Mouse (Mus musculus) macrophage (primary cell): ENCODE data around the gene Mrgprx1. TPM values are rescaled to one million over a fixed set of nuclear protein-coding genes. Genes with fewer than 3 reads are reported as not detected.

Experiments used
- H3K27ac ChIP-seq: fragments of 350-480 bp; formaldehyde crosslinking; 2 replicates; pipeline ENCODE4 v1.9.0; 2021
- H3K36me3 ChIP-seq: fragments of 350-480 bp; formaldehyde crosslinking; 2 replicates; pipeline ENCODE4 v1.9.0; 2021; ENCODE audit errors: inconsistent target
- H3K4me3 ChIP-seq: fragments of 350-480 bp; formaldehyde crosslinking; 2 replicates; pipeline ENCODE4 v1.9.0; 2021; ENCODE audit errors: inconsistent target
- H3K79me2 ChIP-seq: fragments of 350-480 bp; formaldehyde crosslinking; 2 replicates; pipeline ENCODE4 v1.9.0; 2021; ENCODE audit errors: inconsistent target
- WGBS: methylation state at CpG from one replicate; pipeline ENCODE4 v1.1.7; 2026; ENCODE audit warnings: inconsistent platforms; ENCODE audit not compliant: missing documents; 5-methylcytosine and 5-hydroxymethylcytosine counted together
- polyA plus RNA-seq: library from polyadenylated mRNA; stranded (reverse); fragments of 250-400 nt; gene quantifications from 3 replicates; pipeline ENCODE4 v1.2.4, GENCODE M21; 2018; ENCODE audit warnings: inconsistent platforms
- total RNA-seq, 78 experiments: library from RNA; depleted of rRNA; stranded (reverse); fragments of 250-400 nt; gene quantifications; 1 replicate in 9 of 78; 2 replicates in 24 of 78; 3 replicates in 43 of 78; 4 replicates in 2 of 78; pipeline ENCODE4 v1.2.4; 2018; ENCODE audit warnings: inconsistent platforms in 56 of 78

Mrgprx1 gene
- total RNA-seq (2018; cell fraction: chromatin; rRNA removed) = not detected
- total RNA-seq (2018; cell fraction: cytosol; rRNA removed) = not detected
- total RNA-seq (2018; cell fraction: nucleus; rRNA removed) = not detected
- not detected in 3 replicates for polyA plus RNA-seq

- Histone ChIP-seq H3K36me3 (no peaks in the 10 kb centered on the region), H3K79me2 (no peaks in the 10 kb centered on the region), H3K27ac (no peak within 1 kb of the TSS), H3K4me3 (no peak within 1 kb of the TSS)
- WGBS = 89% methylated on average over 3 of the region's 3 CpGs
These were observed at the start of gene Mrgprx1 for GRCm38 (mm10) chr7:48027497-48027896. Gene Mrgprx1, minus strand, starts transcription at chr7:48027597.

- H3K79me2 ChIP-seq = no peaks in the 10 kb centered on the region
- H3K27ac ChIP-seq = no peak overlapping the region
- no peak overlapping the region for H3K4me3 ChIP-seq
- no peaks in the 10 kb centered on the region for H3K36me3 ChIP-seq
These were observed 48.1 kb upstream of the Mrgprx1 start for GRCm38 (mm10) chr7:48075521-48075920.

- no peak overlapping the region for H3K27ac ChIP-seq
- no peaks in the 10 kb centered on the region for H3K36me3 ChIP-seq
- H3K79me2 ChIP-seq = no peaks in the 10 kb centered on the region
- WGBS = 69% methylated on average over 4 of the region's 4 CpGs
- H3K4me3 ChIP-seq = no peak overlapping the region
These were observed 19.2 kb upstream of the Mrgprx1 start for GRCm38 (mm10) chr7:48046475-48047185.

GRCm38 (mm10) chr7:48044046-48044445 is 16.6 kb upstream of the Mrgprx1 start:
- Histone ChIP-seq H3K4me3 (no peak overlapping the region), H3K36me3 (no peaks in the 10 kb centered on the region), H3K27ac (no peak overlapping the region), H3K79me2 (no peaks in the 10 kb centered on the region)
- WGBS = 14% methylated on average over 1 of the region's 1 CpGs

- Histone ChIP-seq H3K36me3 (no peaks in the 10 kb centered on the region), H3K4me3 (no peak overlapping the region), H3K79me2 (no peaks in the 10 kb centered on the region), H3K27ac (no peak overlapping the region)
- 40% methylated on average over 2 of the region's 2 CpGs for WGBS
These were observed 9.5 kb downstream of the Mrgprx1 start for GRCm38 (mm10) chr7:48017874-48018273.

- H3K4me3 ChIP-seq = no peak overlapping the region
- 49% methylated on average over 3 of the region's 3 CpGs for WGBS
- no peaks in the 10 kb centered on the region for H3K79me2 ChIP-seq
- no peaks in the 10 kb centered on the region for H3K36me3 ChIP-seq
- no peak overlapping the region for H3K27ac ChIP-seq
These were observed 31.7 kb downstream of the Mrgprx1 start for GRCm38 (mm10) chr7:47995689-47996088.

- H3K36me3 ChIP-seq = no peaks in the 10 kb centered on the region
- H3K4me3 ChIP-seq = no peak overlapping the region
- 18% methylated on average over 1 of the region's 1 CpGs for WGBS
- H3K79me2 ChIP-seq = no peaks in the 10 kb centered on the region
- no peak overlapping the region for H3K27ac ChIP-seq
These were observed 40.6 kb downstream of the Mrgprx1 start for GRCm38 (mm10) chr7:47986752-47987151.

- H3K27ac ChIP-seq = no peak within 1 kb of the TSS
- no peak within 1 kb of the TSS for H3K4me3 ChIP-seq
- 71% methylated on average over 1 of the region's 1 CpGs for WGBS
- no peaks in the 10 kb centered on the region for H3K79me2 ChIP-seq
- H3K36me3 ChIP-seq = no peaks in the 10 kb centered on the region
These were observed 45.4 kb downstream of the Mrgprx1 start, which contains the start of gene Mrgpra4 for GRCm38 (mm10) chr7:47981995-47982394. Gene Mrgpra4, minus strand, starts transcription at chr7:47982095.

Other genes with a start within 250 kb of the Mrgprx1 start
- not detected in 3 replicates for gene Mrgpra4, start 45.5 kb downstream of the Mrgprx1 start, polyA plus RNA-seq
- not detected in 3 replicates for gene Mrgprb5, start 141.4 kb upstream of the Mrgprx1 start, polyA plus RNA-seq
- not detected in 3 replicates for gene Mrgprb4, start 171.7 kb upstream of the Mrgprx1 start, polyA plus RNA-seq